Mouse (Mus musculus) kidney, embryonic 15.5 days (tissue): ENCODE measurements at regions not wholly inside any gene's neighbourhood (a gene's known extent, or its start where the extent isn't known, plus 50 kb on each side); places are given as distances from the start of the nearest gene placed in this dataset.

ENCODE experiments used
- ATAC-seq: fragments of 200-750 bp; cut with Nextera tagmentation; replicated peaks from 2 replicates; pipeline ENCODE4 v1.8.0; 2017; ENCODE audit warnings: moderate TSS enrichment; ENCODE audit not compliant: low FRiP score
- H3K27ac ChIP-seq: fragments of 300-500 bp; sonication (generic); 2 replicates; pipeline ENCODE4 v1.5.1; 2015; ENCODE audit warnings: mild to moderate bottlenecking, inconsistent platforms
- H3K27me3 ChIP-seq: fragments of 300-500 bp; sonication (generic); 2 replicates; pipeline ENCODE4 v1.6.1; 2015; ENCODE audit warnings: inconsistent platforms
- H3K36me3 ChIP-seq: fragments of 300-500 bp; sonication (generic); 2 replicates; pipeline ENCODE4 v1.6.1; 2015; ENCODE audit warnings: inconsistent platforms
- H3K4me1 ChIP-seq: fragments of 300-500 bp; sonication (generic); 2 replicates; pipeline ENCODE4 v1.6.1; 2015; ENCODE audit warnings: inconsistent platforms
- H3K4me2 ChIP-seq: fragments of 300-500 bp; sonication (generic); 2 replicates; pipeline ENCODE4 v1.6.1; 2015; ENCODE audit warnings: moderate library complexity, mild to moderate bottlenecking, inconsistent platforms
- H3K4me3 ChIP-seq: fragments of 300-500 bp; sonication (generic); replicated peaks from 2 replicates; pipeline ENCODE4 v1.5.1; 2015; ENCODE audit warnings: mild to moderate bottlenecking, inconsistent platforms
- H3K9ac ChIP-seq: fragments of 300-500 bp; sonication (generic); 2 replicates; pipeline ENCODE4 v1.6.1; 2015; ENCODE audit warnings: mild to moderate bottlenecking, inconsistent platforms
- H3K9me3 ChIP-seq: fragments of 300-500 bp; sonication (generic); replicated peaks from 2 replicates; pipeline ENCODE4 v1.6.1; 2016; ENCODE audit warnings: inconsistent platforms
- WGBS: fragments of 180-500 bp; shearing (Covaris S2); methylation state at CpG from one replicate; pipeline ENCODE4 v1.1.7; 2015; ENCODE audit warnings: mixed read lengths; 5-methylcytosine and 5-hydroxymethylcytosine counted together

DNA sequence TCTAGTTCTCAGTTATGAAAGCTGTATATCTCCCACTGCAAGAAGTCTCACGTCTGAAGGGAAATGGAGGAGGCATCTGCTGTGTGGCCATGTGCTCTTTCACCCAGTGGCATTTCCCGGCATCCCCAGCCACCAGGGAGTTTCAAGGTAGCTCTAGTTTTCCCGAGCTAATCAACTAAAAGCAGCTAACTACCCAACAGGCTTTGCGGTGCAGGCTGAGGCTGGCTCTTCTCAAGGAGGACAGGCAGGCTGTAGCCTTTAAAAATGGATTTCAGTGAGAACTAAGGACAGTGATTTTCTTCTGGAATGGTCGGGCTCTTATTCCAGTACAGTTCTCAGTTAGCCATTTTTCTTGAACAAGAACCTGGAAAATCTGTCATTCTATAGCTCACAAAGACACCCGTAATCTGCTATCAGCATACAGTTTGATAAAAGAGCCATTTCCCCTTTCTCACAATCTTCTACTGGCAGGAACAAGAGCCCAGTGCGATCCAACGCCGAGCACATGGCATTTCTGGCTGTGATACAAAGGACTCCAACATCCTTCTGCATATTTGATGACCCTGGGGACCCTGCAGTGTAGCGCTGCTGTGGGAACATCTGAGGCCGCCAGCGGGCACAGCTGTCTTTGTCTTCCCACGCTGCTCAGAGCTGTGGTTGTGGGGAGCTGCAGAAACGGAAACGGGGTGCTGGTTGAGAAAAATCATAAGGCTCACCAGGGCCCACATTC is 188.9 kb upstream of the Hnrnpa3 start:
- WGBS, result 40% methylated on average over 15 of the region's 15 CpGs
- Histone ChIP-seq H3K4me2 (0 out of 2 replicates have a peak overlapping the region, but pooled peaks have one; percentile 12), H3K9me3 (no peaks in the 10 kb centered on the region), H3K27me3 (0 out of 2 replicates have a peak, but pooled peaks cover 2% of the 10 kb centered on the region), H3K9ac (no peak overlapping the region), H3K4me1 (peaks cover 19% of the 10 kb centered on the region), H3K27ac (0 out of 2 replicates have a peak overlapping the region, but pooled peaks have one; percentile 27), H3K36me3 (no peaks in the 10 kb centered on the region), H3K4me3 (no peak overlapping the region)
- no peak for ATAC-seq

DNA sequence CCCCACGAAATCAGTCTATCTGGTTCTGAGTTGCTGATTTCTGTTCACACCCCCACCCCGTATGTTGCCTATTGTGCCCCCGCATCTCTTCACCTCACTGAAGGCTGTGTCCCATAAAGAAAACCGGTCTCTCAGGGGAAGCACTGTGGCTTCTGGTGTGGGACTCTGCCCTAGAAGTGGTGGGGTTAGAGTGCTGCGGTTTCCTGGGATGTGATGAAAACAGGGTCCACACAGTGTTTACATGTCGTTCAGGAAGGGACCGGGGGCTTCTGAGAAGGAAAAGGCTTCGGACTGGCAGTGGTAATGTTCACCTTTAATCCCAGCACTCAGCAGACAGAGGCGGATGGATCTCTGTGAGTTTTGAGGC is 188.4 kb upstream of the Hnrnpa3 start:
- Histone ChIP-seq H3K4me2 (0 out of 2 replicates have a peak overlapping the region, but pooled peaks have one; percentile 12), H3K4me1 (peaks cover 19% of the 10 kb centered on the region), H3K9me3 (no peaks in the 10 kb centered on the region), H3K36me3 (no peaks in the 10 kb centered on the region), H3K9ac (no peak overlapping the region), H3K4me3 (no peak overlapping the region), H3K27ac (no peak overlapping the region), H3K27me3 (0 out of 2 replicates have a peak, but pooled peaks cover 2% of the 10 kb centered on the region)
- 52% methylated on average over 9 of the region's 9 CpGs for WGBS
- no peak for ATAC-seq

DNA sequence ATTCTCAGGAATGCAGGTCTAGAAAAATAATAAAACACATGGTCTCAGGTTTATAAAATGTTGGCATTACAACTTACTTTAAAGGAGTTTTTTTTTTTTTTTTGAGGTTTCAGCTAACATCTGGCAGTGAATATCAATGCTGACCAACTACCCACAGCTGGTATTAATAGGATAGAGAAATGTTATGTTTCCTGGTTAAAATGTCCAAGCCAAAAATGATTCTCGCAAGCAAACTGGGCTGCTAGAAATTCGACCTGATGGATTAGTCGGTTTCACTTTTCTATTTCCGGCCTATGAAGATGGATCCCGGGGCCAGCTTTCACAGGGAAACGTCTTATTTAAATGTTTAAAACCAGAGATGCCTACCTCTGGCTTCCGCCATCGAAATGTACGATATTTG is 186.6 kb upstream of the Hnrnpa3 start:
- 88% methylated on average over 9 of the region's 9 CpGs for WGBS

DNA sequence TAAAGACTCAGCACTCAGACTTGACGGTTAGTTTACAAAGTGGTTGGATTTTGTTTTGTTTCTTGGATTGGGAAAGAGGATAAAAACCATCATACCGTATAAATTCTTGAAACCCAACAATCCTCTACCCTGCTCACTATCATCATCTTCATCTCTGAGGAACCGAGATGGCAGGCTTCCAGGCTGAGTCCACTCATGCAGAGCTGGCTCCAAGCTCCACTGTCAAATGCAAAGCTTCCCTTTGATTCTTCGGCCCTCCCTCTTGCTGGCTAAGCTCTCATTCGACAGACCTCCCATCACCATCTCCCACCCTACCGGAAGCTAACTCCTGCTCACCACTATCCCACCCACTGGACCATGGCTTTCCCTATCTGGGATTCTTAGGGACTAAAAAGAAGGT is 184.6 kb upstream of the Hnrnpa3 start:
- peaks cover 19% of the 10 kb centered on the region for H3K4me1 ChIP-seq
- H3K9me3 ChIP-seq, result no peaks in the 10 kb centered on the region
- ATAC-seq, result 0 out of 2 replicates have a peak, but pooled peaks have one; percentile 25
- H3K4me3 ChIP-seq, result no peak overlapping the region
- 34% methylated on average over 6 of the region's 6 CpGs for WGBS
- no peaks in the 10 kb centered on the region for H3K36me3 ChIP-seq
- H3K27me3 ChIP-seq, result no peaks in the 10 kb centered on the region
- no peak overlapping the region for H3K4me2 ChIP-seq
- no peak overlapping the region for H3K27ac ChIP-seq
- no peak overlapping the region for H3K9ac ChIP-seq

More for the DNA sequence above, 186.6 kb upstream of the Hnrnpa3 start:
- 0 out of 2 replicates have a peak, but pooled peaks cover 2% of the 10 kb centered on the region for H3K27me3 ChIP-seq
- H3K4me3 ChIP-seq, result no peak overlapping the region
- H3K4me1 ChIP-seq, result peaks cover 19% of the 10 kb centered on the region
- H3K4me2 ChIP-seq, result no peak overlapping the region
- H3K27ac ChIP-seq, result no peak overlapping the region
- no peaks in the 10 kb centered on the region for H3K36me3 ChIP-seq
- H3K9me3 ChIP-seq, result no peaks in the 10 kb centered on the region
- no peak overlapping the region for H3K9ac ChIP-seq
- no peak for ATAC-seq

DNA sequence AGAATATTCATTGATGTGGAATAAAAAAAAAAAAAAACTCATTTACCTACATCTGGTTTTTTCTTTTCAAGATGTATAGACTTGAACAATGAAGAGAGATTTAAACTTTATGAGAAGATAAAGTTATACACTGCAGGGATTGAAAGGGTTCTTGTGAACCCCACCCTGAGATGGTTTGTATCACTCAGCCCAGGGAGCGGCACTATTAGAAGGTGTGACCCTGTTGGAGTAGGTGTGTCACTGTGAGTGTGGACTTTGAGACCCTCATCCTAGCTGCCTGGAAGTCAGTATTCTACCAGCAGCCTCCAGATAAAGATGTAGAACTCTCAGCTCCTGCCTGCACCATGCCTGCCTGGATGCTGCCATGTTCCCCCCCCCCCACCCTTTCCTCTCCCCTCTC is 182.7 kb upstream of the Hnrnpa3 start:
- H3K27ac ChIP-seq, result no peak overlapping the region
- 85% methylated on average over 1 of the region's 1 CpGs for WGBS
- no peak overlapping the region for H3K4me2 ChIP-seq
- ATAC-seq, result no peak
- no peaks in the 10 kb centered on the region for H3K36me3 ChIP-seq
- H3K27me3 ChIP-seq, result no peaks in the 10 kb centered on the region
- no peak overlapping the region for H3K9ac ChIP-seq
- peaks cover 9% of the 10 kb centered on the region; the same call in 1 of the 2 replicates for H3K4me1 ChIP-seq
- no peak overlapping the region for H3K4me3 ChIP-seq
- no peaks in the 10 kb centered on the region for H3K9me3 ChIP-seq

DNA sequence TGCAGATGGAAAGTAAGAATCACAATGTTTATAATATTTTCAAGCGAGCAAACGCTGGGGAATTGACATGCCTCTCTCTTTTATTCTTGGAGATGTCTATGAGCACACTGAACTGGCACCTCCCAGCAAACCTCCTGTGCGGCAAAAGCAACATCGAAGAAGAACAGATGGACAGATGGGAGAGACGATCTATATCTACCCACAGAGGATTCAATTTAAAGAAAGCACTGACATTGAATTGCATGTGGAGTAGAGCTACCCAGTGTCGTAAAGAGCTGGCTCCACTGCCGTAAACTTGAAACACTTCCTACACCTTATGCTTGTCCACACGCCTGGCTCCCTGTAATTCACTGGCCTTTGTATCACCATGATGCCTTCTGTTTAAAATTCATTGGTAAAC is 182.0 kb upstream of the Hnrnpa3 start:
- Histone ChIP-seq H3K4me2 (no peak overlapping the region), H3K4me1 (peaks cover 9% of the 10 kb centered on the region; the same call in 1 of the 2 replicates), H3K9ac (no peak overlapping the region), H3K27ac (no peak overlapping the region), H3K9me3 (no peaks in the 10 kb centered on the region), H3K4me3 (no peak overlapping the region), H3K36me3 (no peaks in the 10 kb centered on the region), H3K27me3 (no peaks in the 10 kb centered on the region)
- no peak for ATAC-seq
- WGBS, result 71% methylated on average over 8 of the region's 8 CpGs

DNA sequence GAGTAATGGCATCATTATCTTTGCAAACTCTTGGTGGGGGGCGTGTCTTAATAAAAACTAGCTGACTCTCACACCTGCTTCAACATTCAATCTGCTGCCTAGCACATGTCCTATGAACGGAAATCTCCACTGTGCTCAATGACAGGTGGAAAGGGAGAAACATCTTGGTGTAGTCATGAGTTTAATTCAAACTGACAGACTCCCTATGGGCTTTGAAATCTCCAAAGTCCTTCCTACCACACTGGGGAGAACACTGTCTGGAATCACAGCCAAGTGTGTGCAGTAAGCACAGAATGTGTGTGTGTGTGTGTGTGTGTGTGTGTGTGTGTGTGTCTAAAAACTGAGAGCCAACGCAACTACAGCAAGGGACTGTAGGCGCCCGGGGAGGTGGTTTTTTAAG is 179.5 kb upstream of the Hnrnpa3 start:
- no peak overlapping the region for H3K27ac ChIP-seq
- no peak overlapping the region for H3K9ac ChIP-seq
- H3K9me3 ChIP-seq, result no peaks in the 10 kb centered on the region
- no peaks in the 10 kb centered on the region for H3K36me3 ChIP-seq
- peaks cover 13% of the 10 kb centered on the region for H3K4me1 ChIP-seq
- peaks cover 7% of the 10 kb centered on the region; the same call in 1 of the 2 replicates for H3K27me3 ChIP-seq
- no peak for ATAC-seq
- H3K4me2 ChIP-seq, result no peak overlapping the region
- 88% methylated on average over 5 of the region's 5 CpGs for WGBS
- H3K4me3 ChIP-seq, result no peak overlapping the region

DNA sequence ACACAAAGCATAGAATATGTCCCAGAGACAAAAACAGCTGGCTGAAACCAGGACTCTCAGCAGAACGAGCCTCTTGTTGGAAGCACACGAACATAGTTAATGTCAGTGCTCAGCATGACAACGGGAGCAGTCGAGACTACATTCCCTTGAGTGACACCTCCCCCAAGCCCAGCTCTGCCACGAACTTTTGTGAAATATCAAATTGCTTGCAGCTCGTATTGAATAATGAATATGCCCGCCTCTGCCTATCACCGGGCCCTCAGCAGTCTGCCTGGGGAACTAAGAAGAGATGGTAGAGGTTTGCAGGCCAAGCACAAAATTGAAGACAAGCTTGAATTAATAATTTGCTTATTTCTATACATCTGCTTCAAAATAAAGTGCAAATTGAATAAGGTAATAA is 177.2 kb upstream of the Hnrnpa3 start:
- ATAC-seq, result no peak

DNA sequence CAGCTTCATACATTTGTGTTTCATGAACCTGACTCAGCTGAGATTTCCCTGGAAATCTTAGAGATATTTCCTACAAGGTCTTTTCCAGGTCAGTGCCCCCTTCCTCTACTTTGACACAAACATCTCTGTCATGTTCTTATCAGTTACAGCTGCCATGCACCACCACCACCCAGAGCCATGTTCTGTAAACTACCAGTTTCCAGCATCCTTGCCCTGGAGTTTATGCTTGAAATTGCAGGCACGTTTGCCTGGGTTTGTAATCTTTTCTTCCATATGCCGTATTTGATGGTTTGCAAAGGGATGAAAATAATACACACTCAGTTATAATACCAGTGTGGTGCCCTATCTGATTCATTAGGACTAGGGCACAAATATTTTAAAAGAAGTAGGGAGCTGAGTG is 176.6 kb upstream of the Hnrnpa3 start:
- ATAC-seq, result no peak
- peaks cover 15% of the 10 kb centered on the region for H3K4me1 ChIP-seq
- H3K4me2 ChIP-seq, result no peak overlapping the region
- H3K36me3 ChIP-seq, result no peaks in the 10 kb centered on the region
- WGBS, result 58% methylated on average over 2 of the region's 2 CpGs
- no peak overlapping the region for H3K4me3 ChIP-seq
- no peak overlapping the region for H3K9ac ChIP-seq
- H3K27ac ChIP-seq, result no peak overlapping the region
- peaks cover 7% of the 10 kb centered on the region; the same call in 1 of the 2 replicates for H3K27me3 ChIP-seq
- no peaks in the 10 kb centered on the region for H3K9me3 ChIP-seq

More for the DNA sequence above, 177.2 kb upstream of the Hnrnpa3 start:
- no peak overlapping the region for H3K9ac ChIP-seq
- H3K36me3 ChIP-seq, result no peaks in the 10 kb centered on the region
- H3K27me3 ChIP-seq, result peaks cover 7% of the 10 kb centered on the region; the same call in 1 of the 2 replicates
- H3K27ac ChIP-seq, result no peak overlapping the region
- H3K4me2 ChIP-seq, result no peak overlapping the region
- no peak overlapping the region for H3K4me3 ChIP-seq
- WGBS, result 51% methylated on average over 8 of the region's 8 CpGs
- no peaks in the 10 kb centered on the region for H3K9me3 ChIP-seq
- peaks cover 15% of the 10 kb centered on the region for H3K4me1 ChIP-seq

DNA sequence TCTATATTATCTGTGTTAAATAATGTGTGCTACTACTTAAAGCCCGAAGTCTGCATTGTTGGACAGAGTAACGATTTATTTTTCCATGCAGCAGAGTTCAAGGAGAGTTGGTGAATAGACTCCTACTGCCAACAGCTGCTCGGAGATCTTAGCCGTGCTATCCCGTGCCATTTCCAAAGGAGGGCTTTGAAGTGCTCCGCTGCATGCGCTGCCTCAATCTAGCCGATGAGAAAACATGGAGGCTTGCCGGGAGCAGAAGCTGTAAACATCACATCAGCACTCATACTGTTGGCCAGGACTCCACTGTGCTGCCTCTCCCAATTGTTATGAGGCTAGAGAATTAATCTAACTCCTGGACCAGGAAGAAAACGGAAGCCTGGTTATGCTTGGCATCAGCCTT is 174.1 kb upstream of the Hnrnpa3 start:
- Histone ChIP-seq H3K4me1 (peaks cover 15% of the 10 kb centered on the region), H3K4me3 (no peak overlapping the region), H3K9ac (no peak overlapping the region), H3K9me3 (no peaks in the 10 kb centered on the region), H3K36me3 (no peaks in the 10 kb centered on the region), H3K4me2 (peak overlapping the region; percentile 40), H3K27me3 (peaks cover 7% of the 10 kb centered on the region; the same call in 1 of the 2 replicates), H3K27ac (no peak overlapping the region)
- WGBS, result 12% methylated on average over 10 of the region's 10 CpGs
- ATAC-seq, result no peak; the same call in 1 of the 2 replicates

DNA sequence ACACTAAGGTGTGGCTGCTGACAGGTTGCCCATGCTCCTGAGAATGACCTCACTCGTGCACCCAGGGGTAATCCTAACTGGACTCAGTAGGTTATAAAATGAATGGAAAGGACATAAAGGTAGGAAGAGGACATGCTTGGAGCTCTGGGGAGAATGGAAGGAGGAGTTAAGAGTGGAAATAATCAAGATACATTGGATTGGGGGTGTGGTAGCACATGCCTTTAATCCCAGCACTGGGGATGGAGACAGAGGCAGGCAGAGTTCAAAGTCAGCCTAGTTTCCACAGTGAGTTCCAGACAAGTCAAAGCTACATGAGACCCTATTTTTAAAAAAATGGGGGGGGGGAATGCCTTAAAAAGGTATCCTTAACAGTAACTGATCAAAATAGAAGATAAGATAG is 167.9 kb upstream of the Hnrnpa3 start:
- H3K9me3 ChIP-seq, result no peaks in the 10 kb centered on the region
- ATAC-seq, result no peak
- WGBS, result 62% methylated on average over 1 of the region's 1 CpGs

DNA sequence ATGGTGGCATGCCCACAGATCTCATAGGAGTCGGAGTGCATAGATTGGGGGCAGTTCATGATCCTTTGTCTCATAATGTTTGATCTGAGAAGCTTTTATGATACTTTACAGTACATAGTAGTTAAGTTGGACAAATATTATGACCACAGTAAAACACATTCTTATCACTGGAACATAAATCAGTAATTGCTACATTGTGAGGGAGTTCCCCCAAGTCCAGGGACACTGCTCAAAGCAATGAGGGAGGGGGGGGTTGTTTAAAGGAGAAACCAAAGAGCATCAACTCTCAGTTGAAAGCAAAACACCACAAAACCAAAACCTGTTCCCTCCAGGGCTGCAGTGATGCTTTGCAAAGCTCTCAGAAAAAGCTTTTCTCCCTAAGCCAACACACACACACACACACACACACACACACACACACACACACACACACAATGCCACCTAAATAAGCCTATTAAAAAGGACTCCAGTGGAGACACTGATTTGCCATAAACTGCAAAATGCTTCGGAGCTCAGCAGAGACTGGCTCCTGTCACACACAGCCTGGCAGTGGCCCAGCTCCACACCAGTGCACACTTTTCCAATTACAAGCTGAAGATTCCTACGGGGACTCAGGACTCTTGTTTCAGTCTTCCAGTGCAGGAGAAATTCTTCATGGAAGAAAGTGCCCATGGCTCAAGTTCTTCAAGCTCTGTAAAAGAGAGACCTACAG is 167.1 kb upstream of the Hnrnpa3 start:
- ATAC-seq, result no peak
- WGBS, result 27% methylated on average over 3 of the region's 3 CpGs
- H3K27ac ChIP-seq, result no peak overlapping the region

More for the DNA sequence above, 167.9 kb upstream of the Hnrnpa3 start:
- H3K9ac ChIP-seq, result no peak overlapping the region
- H3K27ac ChIP-seq, result no peak overlapping the region
- H3K4me2 ChIP-seq, result no peak overlapping the region
- peaks cover 19% of the 10 kb centered on the region for H3K4me1 ChIP-seq
- no peaks in the 10 kb centered on the region for H3K36me3 ChIP-seq
- 0 out of 2 replicates have a peak, but pooled peaks cover 3% of the 10 kb centered on the region for H3K27me3 ChIP-seq
- no peak overlapping the region for H3K4me3 ChIP-seq

More for the DNA sequence above, 167.1 kb upstream of the Hnrnpa3 start:
- Histone ChIP-seq H3K4me2 (no peak overlapping the region), H3K9me3 (no peaks in the 10 kb centered on the region), H3K36me3 (no peaks in the 10 kb centered on the region), H3K4me1 (peaks cover 19% of the 10 kb centered on the region), H3K4me3 (no peak overlapping the region), H3K27me3 (0 out of 2 replicates have a peak, but pooled peaks cover 3% of the 10 kb centered on the region), H3K9ac (no peak overlapping the region)
